Mouse (Mus musculus): ENCODE data around the gene Pitx2. TPM values are rescaled to one million over a fixed set of nuclear protein-coding genes. Genes with fewer than 3 reads are reported as not detected.
A peak's percentile ranks its signal among the peaks of the same experiment; 100 is the strongest.

The Pitx2 gene
- 9.9 and 10.5 TPM in 2 replicates for polyA plus RNA-seq (2012; rRNA removed)

DNA sequence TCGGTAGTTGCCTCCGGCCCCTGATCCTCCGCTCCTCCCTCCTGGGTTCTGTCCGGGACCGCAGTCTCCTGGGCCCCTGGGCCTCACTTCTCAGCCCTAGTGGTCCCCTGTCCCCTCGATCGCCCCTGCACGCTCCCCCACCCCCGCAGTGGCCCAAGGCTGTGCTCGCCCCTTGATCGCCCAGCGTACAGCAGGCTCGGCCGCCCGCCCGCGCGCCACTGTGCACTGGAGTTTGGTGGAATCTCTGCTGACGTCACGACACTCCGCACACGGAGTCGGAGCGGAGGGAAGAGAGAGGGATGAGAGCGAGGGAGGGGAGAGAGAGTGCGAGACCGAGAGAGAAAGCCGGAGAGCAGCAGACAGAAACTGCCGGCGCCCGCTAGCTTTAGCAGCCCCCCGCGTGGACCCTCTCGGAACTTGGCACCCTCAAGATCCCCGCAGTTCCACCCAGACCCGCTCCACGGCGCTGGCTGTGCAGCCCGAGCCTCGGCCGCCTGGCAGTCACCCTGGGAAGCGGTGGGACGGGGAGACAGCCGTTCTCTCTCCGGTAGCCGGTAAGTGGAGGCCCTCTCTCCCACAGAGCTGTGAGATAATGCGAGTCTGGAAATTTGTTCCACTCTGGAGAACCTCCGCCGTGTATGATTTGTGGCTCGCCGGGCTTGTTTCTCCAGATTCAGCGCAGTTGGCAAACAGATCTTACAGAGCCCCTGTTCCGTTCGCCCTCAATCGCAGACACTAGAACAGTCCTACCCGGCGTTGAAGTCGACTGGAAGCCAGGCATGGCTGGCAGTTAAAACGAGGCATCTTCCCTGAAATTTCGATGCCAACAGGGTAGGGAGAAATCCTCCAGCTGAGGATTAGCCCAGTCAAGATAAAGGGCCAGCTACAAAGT, at the start of gene Pitx2:
TSS of gene Pitx2 (plus strand) at position 270 of the 892 bp plus-strand sequence.
- peak; percentile 20 for DNase-seq
- Histone ChIP-seq H3K27me3 (replicated peaks; ENCODE audit: control insufficient read depth, insufficient read depth, low read length) (peaks cover 16% of the 10 kb centered on the region; the same call in 1 of the 2 replicates), H3K4me1 (ENCODE audit: control insufficient read depth, insufficient read depth, low read length) (no peaks in the 10 kb centered on the region; the same call in 1 of the 2 replicates), H3K4me3 (ENCODE audit: insufficient read depth, low read depth, low read length) (no peak within 1 kb of the TSS), H3K27ac (ENCODE audit: insufficient read depth, low read depth, low read length) (no peak within 1 kb of the TSS), H3K36me3 (ENCODE audit: control insufficient read depth, insufficient read depth, low read length) (no peaks in the 10 kb centered on the region)
- no peak for TF ChIP-seq POLR2A (IDR thresholded peaks at IDR 0.05; ENCODE audit: low read depth, low read length)
- TF ChIP-seq CTCF (conservative IDR thresholded peaks at IDR 0.05; ENCODE audit: insufficient read depth, insufficient read length, low read depth, low read length), result no peak
- WGBS, result 3% methylated on average over 59 of the region's 60 CpGs

GRCm38 (mm10) chr3:129150001-129150400, 49.7 kb upstream of the Pitx2 start:
- H3K4me1 ChIP-seq (ENCODE audit: control insufficient read depth, insufficient read depth, low read length), result no peaks in the 10 kb centered on the region
- H3K4me3 ChIP-seq (ENCODE audit: insufficient read depth, low read depth, low read length), result no peak overlapping the region
- H3K36me3 ChIP-seq (ENCODE audit: control insufficient read depth, insufficient read depth, low read length), result no peaks in the 10 kb centered on the region
- no peaks in the 10 kb centered on the region for H3K27me3 ChIP-seq (replicated peaks; ENCODE audit: control insufficient read depth, insufficient read depth, low read length)
- TF ChIP-seq CTCF (conservative IDR thresholded peaks at IDR 0.05; ENCODE audit: insufficient read depth, insufficient read length, low read depth, low read length) (no peak), POLR2A (IDR thresholded peaks at IDR 0.05; ENCODE audit: low read depth, low read length) (no peak)
- no peak for DNase-seq
- 74% methylated on average over 2 of the region's 2 CpGs for WGBS
- H3K27ac ChIP-seq (ENCODE audit: insufficient read depth, low read depth, low read length), result no peak overlapping the region

GRCm38 (mm10) chr3:129151096-129151685, 48.5 kb upstream of the Pitx2 start:
- 20% methylated on average over 8 of the region's 8 CpGs for WGBS

GRCm38 (mm10) chr3:129158812-129159370, 40.8 kb upstream of the Pitx2 start:
- Histone ChIP-seq H3K4me3 (ENCODE audit: insufficient read depth, low read depth, low read length) (no peak overlapping the region), H3K27ac (ENCODE audit: insufficient read depth, low read depth, low read length) (no peak overlapping the region), H3K4me1 (ENCODE audit: control insufficient read depth, insufficient read depth, low read length) (no peaks in the 10 kb centered on the region), H3K36me3 (ENCODE audit: control insufficient read depth, insufficient read depth, low read length) (no peaks in the 10 kb centered on the region), H3K27me3 (replicated peaks; ENCODE audit: control insufficient read depth, insufficient read depth, low read length) (no peaks in the 10 kb centered on the region; the same call in 1 of the 2 replicates)
- no peak for TF ChIP-seq POLR2A (IDR thresholded peaks at IDR 0.05; ENCODE audit: low read depth, low read length)
- no peak for TF ChIP-seq CTCF (conservative IDR thresholded peaks at IDR 0.05; ENCODE audit: insufficient read depth, insufficient read length, low read depth, low read length)
- DNase-seq, result no peak
- 30% methylated on average over 9 of the region's 9 CpGs for WGBS

More at GRCm38 (mm10) chr3:129151096-129151685, 48.5 kb upstream of the Pitx2 start:
- Histone ChIP-seq H3K4me3 (ENCODE audit: insufficient read depth, low read depth, low read length) (no peak overlapping the region), H3K36me3 (ENCODE audit: control insufficient read depth, insufficient read depth, low read length) (no peaks in the 10 kb centered on the region), H3K27me3 (replicated peaks; ENCODE audit: control insufficient read depth, insufficient read depth, low read length) (no peaks in the 10 kb centered on the region; the same call in 1 of the 2 replicates), H3K4me1 (ENCODE audit: control insufficient read depth, insufficient read depth, low read length) (no peaks in the 10 kb centered on the region), H3K27ac (ENCODE audit: insufficient read depth, low read depth, low read length) (no peak overlapping the region)
- no peak for DNase-seq
- TF ChIP-seq CTCF (conservative IDR thresholded peaks at IDR 0.05; ENCODE audit: insufficient read depth, insufficient read length, low read depth, low read length), result no peak
- TF ChIP-seq POLR2A (IDR thresholded peaks at IDR 0.05; ENCODE audit: low read depth, low read length), result no peak

- no peaks in the 10 kb centered on the region for H3K27me3 ChIP-seq (replicated peaks; ENCODE audit: control insufficient read depth, insufficient read depth, low read length)
- H3K4me1 ChIP-seq (ENCODE audit: control insufficient read depth, insufficient read depth, low read length), result no peaks in the 10 kb centered on the region
- no peak overlapping the region for H3K4me3 ChIP-seq (ENCODE audit: insufficient read depth, low read depth, low read length)
- DNase-seq, result no peak
- H3K27ac ChIP-seq (ENCODE audit: insufficient read depth, low read depth, low read length), result no peak overlapping the region
- no peak for TF ChIP-seq POLR2A (IDR thresholded peaks at IDR 0.05; ENCODE audit: low read depth, low read length)
- no peak for TF ChIP-seq CTCF (conservative IDR thresholded peaks at IDR 0.05; ENCODE audit: insufficient read depth, insufficient read length, low read depth, low read length)
- H3K36me3 ChIP-seq (ENCODE audit: control insufficient read depth, insufficient read depth, low read length), result no peaks in the 10 kb centered on the region
- WGBS, result 78% methylated on average over 11 of the region's 11 CpGs
Observed at GRCm38 (mm10) chr3:129161333-129162035, 38.2 kb upstream of the Pitx2 start.

GRCm38 (mm10) chr3:129164246-129164645, 35.4 kb upstream of the Pitx2 start:
- Histone ChIP-seq H3K36me3 (ENCODE audit: control insufficient read depth, insufficient read depth, low read length) (no peaks in the 10 kb centered on the region), H3K27me3 (replicated peaks; ENCODE audit: control insufficient read depth, insufficient read depth, low read length) (no peaks in the 10 kb centered on the region), H3K4me1 (ENCODE audit: control insufficient read depth, insufficient read depth, low read length) (no peaks in the 10 kb centered on the region), H3K4me3 (ENCODE audit: insufficient read depth, low read depth, low read length) (no peak overlapping the region), H3K27ac (ENCODE audit: insufficient read depth, low read depth, low read length) (no peak overlapping the region)
- WGBS, result 68% methylated on average over 1 of the region's 1 CpGs
- no peak for DNase-seq
- no peak for TF ChIP-seq CTCF (conservative IDR thresholded peaks at IDR 0.05; ENCODE audit: insufficient read depth, insufficient read length, low read depth, low read length)
- no peak for TF ChIP-seq POLR2A (IDR thresholded peaks at IDR 0.05; ENCODE audit: low read depth, low read length)

All from kidney, adult 2 months (tissue).